Mouse (Mus musculus): ENCODE results near the gene Abcc3.

DNA sequence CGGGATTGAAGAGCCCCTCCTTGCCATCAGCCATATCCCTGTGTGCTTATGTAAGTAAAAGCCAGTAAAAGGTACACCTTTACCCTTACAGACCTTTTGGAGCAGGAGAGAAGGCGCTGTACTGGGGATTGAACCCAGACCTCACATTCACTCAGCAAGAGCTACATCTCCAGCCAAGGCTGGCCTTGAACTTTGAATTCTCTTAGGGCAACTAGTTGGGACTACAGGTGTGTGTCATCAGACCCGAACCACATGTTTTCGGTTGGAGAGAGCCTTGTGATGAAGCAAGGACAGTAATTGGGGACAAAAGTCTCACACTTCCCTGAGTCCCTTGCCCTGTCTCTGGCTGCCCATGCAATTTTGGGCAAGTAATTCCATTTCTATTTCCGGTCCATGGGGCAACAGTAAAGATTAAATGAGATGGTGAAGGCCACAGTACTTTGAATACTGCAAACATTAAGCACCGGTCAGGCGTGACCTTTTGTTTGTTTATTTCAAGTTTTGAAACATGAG, 45.7 kb downstream of the Abcc3 start:
- TF ChIP-seq CTCF (IDR thresholded peaks at IDR 0.05; ENCODE audit: borderline replicate concordance, insufficient read depth, low read length), result no peak
- no peak for TF ChIP-seq POLR2A (IDR thresholded peaks at IDR 0.05; ENCODE audit: low read depth, low read length)

Measured in embryonic fibroblast, embryonic 13.5 days (primary cell).